27 mouse cellular contexts compared by ENCODE assay signal in genomic region chr3:52724354-52724753, GRCm38 (mm10).
"Had no signal": no experiment of that assay in that cellular context is flagged by ENCODE, and none has a peak within 500 bp of the region (broad histone marks: within the 10 kb centered on the region; RNA-seq: fewer than 3 reads in every experiment).

No protein-coding gene starts in this region.

- H3K4me1 ChIP-seq: limb, embryonic 10.5 days; limb, embryonic 13.5 days; limb, embryonic 15.5 days; liver, embryonic 12.5 days; liver, embryonic 13.5 days; liver, embryonic 15.5 days; lung, embryonic 15.5 days; megakaryocyte, embryonic 14.5 days; midbrain, embryonic 10.5 days; midbrain, embryonic 12.5 days; midbrain, embryonic 13.5 days; midbrain, embryonic 15.5 days; neural tube, embryonic 12.5 days had no signal

- DNase-seq: left cerebral cortex, postnatal 4 days; liver, embryonic 13.5 days; liver, postnatal 0 days; lung, adult 18-20 months; lung, adult 2 months; lung, embryonic 14.5 days; lung, postnatal 10 days; lung, postnatal 14 days; lung, postnatal 36 days; lung, postnatal 4 days; midbrain, embryonic 14.5 days had no signal

- H3K36me3 ChIP-seq: limb, embryonic 10.5 days; limb, embryonic 12.5 days; limb, embryonic 13.5 days; limb, embryonic 15.5 days; liver, embryonic 12.5 days; liver, embryonic 13.5 days; liver, embryonic 15.5 days; lung, embryonic 15.5 days; midbrain, embryonic 10.5 days; midbrain, embryonic 12.5 days; midbrain, embryonic 13.5 days; midbrain, embryonic 15.5 days; neural tube, embryonic 12.5 days had no signal

- H3K4me3 ChIP-seq: limb, embryonic 10.5 days; limb, embryonic 12.5 days; limb, embryonic 13.5 days; limb, embryonic 15.5 days; liver, embryonic 12.5 days; liver, embryonic 13.5 days; liver, embryonic 15.5 days; lung, embryonic 15.5 days; megakaryocyte, embryonic 14.5 days; midbrain, embryonic 10.5 days; midbrain, embryonic 12.5 days; midbrain, embryonic 13.5 days; midbrain, embryonic 15.5 days; myocyte; neural tube, embryonic 12.5 days had no signal

- H3K27ac ChIP-seq: limb, embryonic 10.5 days; limb, embryonic 12.5 days; limb, embryonic 13.5 days; limb, embryonic 15.5 days; liver, embryonic 12.5 days; liver, embryonic 13.5 days; liver, embryonic 14.5 days; liver, embryonic 15.5 days; lung, embryonic 15.5 days; macrophage; midbrain, embryonic 10.5 days; midbrain, embryonic 12.5 days; midbrain, embryonic 13.5 days; midbrain, embryonic 15.5 days; neural tube, embryonic 12.5 days had no signal

- H3K9me3 ChIP-seq: limb, embryonic 10.5 days; limb, embryonic 12.5 days; limb, embryonic 13.5 days; limb, embryonic 15.5 days; liver, embryonic 12.5 days; liver, embryonic 13.5 days; liver, embryonic 15.5 days; lung, embryonic 15.5 days; megakaryocyte, embryonic 14.5 days; midbrain, embryonic 10.5 days; midbrain, embryonic 12.5 days; midbrain, embryonic 13.5 days; midbrain, embryonic 15.5 days; neural tube, embryonic 12.5 days had no signal

- H3K27me3 ChIP-seq: limb, embryonic 12.5 days; limb, embryonic 13.5 days; limb, embryonic 15.5 days; liver, embryonic 12.5 days; liver, embryonic 13.5 days; liver, embryonic 15.5 days; lung, embryonic 15.5 days; midbrain, embryonic 12.5 days; midbrain, embryonic 15.5 days; neural tube, embryonic 12.5 days had no signal

- H3K9ac ChIP-seq: limb, embryonic 12.5 days; limb, embryonic 13.5 days; limb, embryonic 15.5 days; liver, embryonic 12.5 days; liver, embryonic 13.5 days; liver, embryonic 14.5 days; liver, embryonic 15.5 days; liver, postnatal 0 days; lung, embryonic 14.5 days; lung, embryonic 15.5 days; midbrain, embryonic 12.5 days; midbrain, embryonic 13.5 days; midbrain, embryonic 15.5 days; neural tube, embryonic 12.5 days had no signal
